Mouse (Mus musculus) B cell, adult 2 months (primary cell): ENCODE measurements at regions not wholly inside any gene's neighbourhood (a gene's known extent, or its start where the extent isn't known, plus 50 kb on each side); places are given as distances from the start of the nearest gene placed in this dataset.
A peak's percentile ranks its signal among the peaks of the same experiment; 100 is the strongest.

Experiments
- DNase-seq, 2 experiments: peaks; one replicate each; pipeline ENCODE4 v3.0.0; 2022

GRCm38 (mm10) chr14:61904426-61905124, 297.3 kb downstream of the Kcnrg start:
- no peak for DNase-seq

- no peak for DNase-seq
These were observed 310.9 kb downstream of the Kcnrg start for GRCm38 (mm10) chr14:61918113-61918512.

- DNase-seq: no peak
These were observed 324.6 kb downstream of the Kcnrg start for GRCm38 (mm10) chr14:61931811-61932210.

- no peak for DNase-seq
These were observed 334.4 kb downstream of the Kcnrg start for GRCm38 (mm10) chr14:61941682-61942081.

- no peak for DNase-seq
These were observed 338.4 kb downstream of the Kcnrg start for GRCm38 (mm10) chr14:61945659-61946058.

GRCm38 (mm10) chr14:61949446-61949845, 342.2 kb downstream of the Kcnrg start:
- DNase-seq: no peak

GRCm38 (mm10) chr14:61950004-61950403, 342.4 kb upstream of the Rnaseh2b start:
- no peak for DNase-seq

GRCm38 (mm10) chr14:61953029-61953428, 339.4 kb upstream of the Rnaseh2b start:
- DNase-seq: no peak

GRCm38 (mm10) chr14:61955416-61955815, 337.0 kb upstream of the Rnaseh2b start:
- DNase-seq: no peak

GRCm38 (mm10) chr14:61960243-61960957, 332.0 kb upstream of the Rnaseh2b start:
- DNase-seq: no peak

- no peak for DNase-seq
These were observed 323.9 kb upstream of the Rnaseh2b start for GRCm38 (mm10) chr14:61968467-61968866.

GRCm38 (mm10) chr14:61968957-61969535, 323.3 kb upstream of the Rnaseh2b start:
- no peak for DNase-seq

- DNase-seq: no peak
These were observed 321.8 kb upstream of the Rnaseh2b start for GRCm38 (mm10) chr14:61970591-61970990.

- peak; percentile 72 to 75 for DNase-seq
These were observed 321.0 kb upstream of the Rnaseh2b start for GRCm38 (mm10) chr14:61971100-61972088.

GRCm38 (mm10) chr14:61975301-61975732, 317.1 kb upstream of the Rnaseh2b start:
- no peak for DNase-seq

- DNase-seq: no peak
These were observed 311.8 kb upstream of the Rnaseh2b start for GRCm38 (mm10) chr14:61980581-61980980.

- DNase-seq: no peak
These were observed 306.8 kb upstream of the Rnaseh2b start for GRCm38 (mm10) chr14:61985575-61985974.

GRCm38 (mm10) chr14:61986203-61986602, 306.2 kb upstream of the Rnaseh2b start:
- no peak for DNase-seq

- DNase-seq: no peak
These were observed 297.1 kb upstream of the Rnaseh2b start for GRCm38 (mm10) chr14:61995253-61995652.

GRCm38 (mm10) chr14:61997736-61998135, 294.7 kb upstream of the Rnaseh2b start:
- no peak for DNase-seq

GRCm38 (mm10) chr14:61998259-61998658, 294.1 kb upstream of the Rnaseh2b start:
- peak in 1 of 2 experiments; percentile 9 for DNase-seq

GRCm38 (mm10) chr14:62001481-62001949, 290.9 kb upstream of the Rnaseh2b start:
- peak in 1 of 2 experiments; percentile 3 for DNase-seq
